Mouse (Mus musculus) CD4-positive helper T cell, adult 2 months (primary cell): Measurements from ENCODE around the gene Papola.
A peak's percentile ranks its signal among the peaks of the same experiment; 100 is the strongest.

Source experiments
- DNase-seq: peaks from one replicate; pipeline ENCODE4 v3.0.0-alpha.2; 2012; ENCODE audit warnings: low read depth, missing footprints, low spot score

Papola gene

GRCm38 (mm10) chr12:105863436-105863835 is 78.9 kb downstream of the Papola start:
- no peak for DNase-seq

GRCm38 (mm10) chr12:105867646-105868045 is 83.2 kb downstream of the Papola start:
- DNase-seq, result no peak

GRCm38 (mm10) chr12:105869242-105869641 is 84.7 kb downstream of the Papola start:
- DNase-seq, result no peak

DNA sequence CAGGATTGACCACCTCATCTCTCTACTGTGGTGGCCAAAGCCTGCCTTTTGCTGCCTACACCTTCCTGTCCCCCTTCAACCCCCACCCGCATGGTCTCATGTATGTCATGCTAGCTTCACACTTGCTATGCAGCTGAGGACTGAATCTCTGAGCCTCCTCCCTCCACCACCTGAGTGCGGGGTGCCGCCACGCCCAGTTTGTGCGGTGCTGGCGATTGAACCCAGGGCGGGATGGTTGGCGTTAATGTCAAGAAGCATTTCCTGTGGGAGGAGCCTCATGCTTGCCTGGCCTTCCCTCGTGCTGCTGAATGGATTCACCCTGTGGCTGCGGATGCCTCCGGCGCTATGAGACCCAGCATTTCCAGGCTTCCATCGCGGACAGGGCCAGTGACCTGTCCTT is 85.2 kb downstream of the Papola start:
- DNase-seq, result no peak

DNA sequence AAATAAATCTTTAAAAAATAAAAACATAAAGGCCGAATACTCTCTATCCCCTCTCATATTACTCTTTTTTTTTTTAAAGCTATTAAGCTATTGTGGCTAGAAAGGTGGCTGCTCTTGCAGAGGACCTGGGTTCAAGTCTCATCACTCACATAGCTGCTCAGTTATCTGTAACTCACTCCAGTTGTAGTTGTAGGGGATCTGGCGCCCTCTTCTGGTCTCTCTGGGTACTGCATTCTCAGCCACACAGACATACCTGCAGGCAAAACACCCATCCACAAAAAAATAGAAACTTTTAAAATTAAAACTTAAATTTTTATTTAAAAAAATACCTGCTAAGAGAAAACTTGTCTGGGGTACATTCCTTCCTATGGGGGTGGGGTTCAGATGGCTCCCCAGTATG is 88.8 kb downstream of the Papola start:
- DNase-seq, result peak; percentile 32

DNA sequence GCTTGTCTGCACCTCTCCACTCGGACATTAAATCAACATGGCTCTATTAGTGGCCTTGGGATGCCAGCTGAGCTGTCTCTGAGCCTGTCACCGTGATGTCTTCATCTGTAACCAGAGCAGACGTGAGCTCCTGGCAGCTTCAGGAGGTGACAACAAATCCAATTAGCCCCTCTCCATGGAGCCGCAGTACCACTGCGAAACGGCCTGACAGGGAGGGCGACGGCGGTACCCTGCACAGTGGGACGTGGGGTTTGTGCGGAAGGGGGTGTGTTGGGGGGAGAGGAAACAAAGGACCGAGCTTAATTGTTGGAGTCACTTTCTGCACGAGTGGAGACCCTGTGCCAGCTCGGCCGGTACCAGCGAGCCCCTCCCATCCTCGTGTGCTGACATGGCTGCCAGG is 90.6 kb downstream of the Papola start:
- no peak for DNase-seq

GRCm38 (mm10) chr12:105876521-105876920 is 92.0 kb downstream of the Papola start:
- DNase-seq, result no peak

DNA sequence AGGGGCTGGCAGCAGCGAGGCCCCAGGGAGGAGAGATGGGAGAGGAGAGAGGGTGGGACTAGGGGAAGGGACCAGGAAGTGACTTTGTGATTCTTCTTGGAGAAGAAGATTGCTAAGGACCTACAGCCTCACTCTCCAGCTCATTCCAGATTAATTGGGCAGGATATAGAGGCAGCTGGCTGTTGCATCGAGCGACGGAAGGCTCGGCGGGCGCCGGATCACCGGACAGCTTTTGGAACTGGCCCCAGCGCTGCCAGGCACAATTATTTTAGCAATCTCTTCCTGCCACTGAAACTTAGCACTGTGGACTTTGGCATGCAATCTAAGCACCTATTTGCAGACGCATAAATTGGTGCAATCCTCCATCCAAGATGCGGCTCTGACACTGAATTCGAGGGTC is 92.4 kb downstream of the Papola start:
- DNase-seq, result no peak

GRCm38 (mm10) chr12:105878746-105879145 is 94.3 kb downstream of the Papola start:
- DNase-seq, result no peak

- no peak for DNase-seq
These were observed 99.5 kb downstream of the Papola start for GRCm38 (mm10) chr12:105883799-105884514.

GRCm38 (mm10) chr12:105884515-105885323 is 100.2 kb downstream of the Papola start:
- DNase-seq, result no peak
